Mouse (Mus musculus) midbrain, embryonic 16.5 days (tissue): ENCODE measurements around the gene Nlrp6. TPM values are rescaled to one million over a fixed set of nuclear protein-coding genes. Genes with fewer than 3 reads are reported as not detected.

Experiments
- ATAC-seq: fragments of 200-750 bp; cut with Nextera tagmentation; 2 replicates; pipeline ENCODE4 v1.8.0; 2017; ENCODE audit warnings: moderate TSS enrichment
- H3K27ac ChIP-seq: fragments of 300-500 bp; sonication (generic); 2 replicates; pipeline ENCODE4 v1.5.1; 2014; ENCODE audit warnings: mild to moderate bottlenecking, low read length, mixed read lengths
- H3K27me3 ChIP-seq: fragments of 300-500 bp; sonication (generic); 2 replicates; pipeline ENCODE4 v1.6.1; 2014; ENCODE audit warnings: low read depth, low read length, mixed read lengths; ENCODE audit not compliant: control insufficient read depth, insufficient read depth
- H3K36me3 ChIP-seq: fragments of 300-500 bp; sonication (generic); 2 replicates; pipeline ENCODE4 v1.6.1; 2014; ENCODE audit warnings: mild to moderate bottlenecking, low read length, moderate library complexity, mixed read lengths; ENCODE audit not compliant: control insufficient read depth, insufficient read depth
- H3K4me1 ChIP-seq: fragments of 300-500 bp; sonication (generic); 2 replicates; pipeline ENCODE4 v1.6.1; 2014; ENCODE audit warnings: mild to moderate bottlenecking, low read length, mixed read lengths; ENCODE audit not compliant: control insufficient read depth, insufficient read depth
- H3K4me2 ChIP-seq: fragments of 300-500 bp; sonication (generic); 2 replicates; pipeline ENCODE4 v1.6.1; 2014; ENCODE audit warnings: mild to moderate bottlenecking, low read length, mixed read lengths
- H3K4me3 ChIP-seq: fragments of 300-500 bp; sonication (generic); 2 replicates; pipeline ENCODE4 v1.5.1; 2014; ENCODE audit warnings: low read depth, mild to moderate bottlenecking, low read length, moderate library complexity, mixed read lengths
- H3K9ac ChIP-seq: fragments of 300-500 bp; sonication (generic); 2 replicates; pipeline ENCODE4 v1.6.1; 2014; ENCODE audit warnings: low read depth, low read length, mixed read lengths
- H3K9me3 ChIP-seq: fragments of 300-500 bp; sonication (generic); replicated peaks from 2 replicates; pipeline ENCODE4 v1.6.1; 2014; ENCODE audit warnings: mild to moderate bottlenecking, low read length, mixed read lengths; ENCODE audit not compliant: control insufficient read depth, poor library complexity, severe bottlenecking
- WGBS: fragments of 180-500 bp; shearing (Covaris S2); extraction: QIAGEN DNeasy Blood & Tissue Kit; methylation state at CpG from one replicate; pipeline ENCODE4 v1.1.7; 2014; 5-methylcytosine and 5-hydroxymethylcytosine counted together
- polyA plus RNA-seq: library from polyadenylated mRNA; unstranded; fragments of >200 nt; fragmentation: Nextera tagmentation; extraction: Ambion mirVana; gene quantifications from 2 replicates; pipeline ENCODE4 v1.2.1, GENCODE M21; 2015

The Nlrp6 gene
- polyA plus RNA-seq, 1 experiment from 2014 or later: 0.58 TPM

DNA sequence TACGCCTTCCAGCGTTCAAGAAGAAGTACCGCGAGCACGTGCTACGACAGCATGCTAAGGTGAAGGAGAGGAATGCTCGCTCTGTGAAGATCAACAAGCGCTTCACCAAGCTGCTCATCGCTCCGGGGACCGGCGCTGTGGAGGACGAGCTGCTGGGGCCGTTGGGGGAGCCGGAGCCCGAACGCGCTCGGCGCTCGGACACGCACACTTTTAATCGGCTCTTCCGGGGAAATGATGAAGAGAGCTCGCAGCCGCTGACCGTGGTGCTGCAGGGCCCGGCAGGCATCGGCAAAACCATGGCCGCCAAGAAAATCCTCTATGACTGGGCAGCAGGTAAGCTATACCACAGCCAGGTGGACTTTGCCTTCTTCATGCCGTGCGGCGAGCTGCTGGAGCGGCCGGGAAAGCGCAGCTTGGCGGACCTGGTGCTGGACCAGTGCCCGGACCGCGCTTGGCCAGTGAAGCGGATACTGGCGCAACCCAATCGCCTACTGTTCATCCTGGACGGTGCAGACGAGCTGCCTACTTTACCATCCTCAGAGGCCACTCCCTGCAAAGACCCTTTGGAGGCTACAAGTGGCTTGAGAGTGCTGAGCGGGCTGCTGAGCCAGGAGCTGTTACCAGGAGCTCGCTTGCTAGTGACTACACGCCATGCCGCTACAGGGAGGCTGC, 1.8 kb downstream of the Nlrp6 start:
- H3K4me3 ChIP-seq: peak overlapping the region; percentile 46
- H3K4me1 ChIP-seq: peaks cover 12% of the 10 kb centered on the region
- peak overlapping the region; percentile 94 for H3K4me2 ChIP-seq
- peak overlapping the region; percentile 69 for H3K9ac ChIP-seq
- peaks cover 55% of the 10 kb centered on the region for H3K27me3 ChIP-seq
- WGBS: under 1% methylated on average over 49 of the region's 49 CpGs
- no peak overlapping the region for H3K27ac ChIP-seq
- no peaks in the 10 kb centered on the region for H3K36me3 ChIP-seq
- ATAC-seq: peak; percentile 64; the same call in 1 of the 2 replicates
- H3K9me3 ChIP-seq: no peaks in the 10 kb centered on the region

DNA sequence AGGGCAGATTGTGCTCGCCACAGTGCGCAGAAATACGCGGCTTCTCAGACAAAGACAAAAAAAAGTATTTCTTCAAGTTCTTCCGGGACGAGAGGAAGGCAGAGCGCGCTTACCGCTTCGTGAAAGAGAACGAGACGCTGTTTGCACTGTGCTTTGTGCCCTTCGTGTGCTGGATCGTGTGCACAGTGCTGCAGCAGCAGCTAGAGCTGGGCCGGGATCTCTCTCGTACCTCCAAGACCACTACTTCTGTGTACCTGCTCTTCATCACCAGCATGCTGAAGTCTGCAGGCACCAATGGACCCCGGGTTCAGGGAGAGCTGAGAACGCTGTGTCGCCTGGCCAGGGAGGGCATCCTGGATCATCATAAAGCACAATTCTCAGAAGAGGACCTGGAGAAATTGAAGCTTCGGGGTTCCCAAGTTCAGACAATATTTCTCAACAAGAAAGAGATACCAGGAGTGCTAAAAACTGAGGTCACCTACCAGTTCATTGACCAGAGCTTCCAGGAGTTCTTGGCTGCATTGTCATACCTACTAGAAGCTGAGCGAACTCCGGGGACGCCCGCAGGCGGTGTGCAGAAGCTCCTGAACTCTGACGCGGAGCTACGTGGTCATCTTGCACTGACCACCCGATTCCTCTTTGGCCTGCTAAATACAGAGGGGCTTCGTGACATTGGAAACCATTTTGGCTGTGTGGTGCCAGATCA, 2.5 kb downstream of the Nlrp6 start:
- Histone ChIP-seq H3K27ac (no peak overlapping the region), H3K4me2 (peak overlapping the region; percentile 94), H3K36me3 (no peaks in the 10 kb centered on the region), H3K9ac (peak overlapping the region; percentile 69), H3K4me3 (peak overlapping the region; percentile 46), H3K4me1 (peaks cover 12% of the 10 kb centered on the region), H3K27me3 (peaks cover 55% of the 10 kb centered on the region), H3K9me3 (no peaks in the 10 kb centered on the region)
- 0 out of 2 replicates have a peak, but pooled peaks have one; percentile 21 for ATAC-seq
- 17% methylated on average over 30 of the region's 30 CpGs for WGBS

DNA sequence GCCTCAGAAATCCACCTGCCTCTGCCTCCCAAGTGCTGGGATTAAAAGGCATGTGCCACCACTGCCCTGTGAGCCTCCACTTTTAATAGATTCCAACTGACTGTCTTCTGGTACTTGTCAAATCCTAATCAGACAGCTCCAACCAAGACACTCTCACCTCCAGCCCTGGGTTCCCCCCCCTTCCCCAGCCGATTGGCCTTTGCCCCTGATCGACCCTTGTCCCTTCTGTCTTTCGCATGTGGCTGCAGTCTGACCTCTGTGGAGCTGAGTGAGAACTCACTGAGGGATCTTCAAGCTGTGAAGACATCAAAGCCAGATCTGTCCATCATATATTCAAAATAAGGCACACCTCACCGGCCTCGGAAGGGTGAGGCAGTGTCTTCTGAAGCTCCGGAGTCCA, 6.5 kb downstream of the Nlrp6 start:
- peaks cover 22% of the 10 kb centered on the region for H3K27me3 ChIP-seq
- no peak for ATAC-seq
- no peaks in the 10 kb centered on the region for H3K36me3 ChIP-seq
- H3K4me3 ChIP-seq: no peak overlapping the region
- H3K4me1 ChIP-seq: peaks cover 8% of the 10 kb centered on the region; the same call in 1 of the 2 replicates
- H3K27ac ChIP-seq: no peak overlapping the region
- no peak overlapping the region for H3K4me2 ChIP-seq
- no peaks in the 10 kb centered on the region for H3K9me3 ChIP-seq
- WGBS: 92% methylated on average over 6 of the region's 6 CpGs
- H3K9ac ChIP-seq: no peak overlapping the region

DNA sequence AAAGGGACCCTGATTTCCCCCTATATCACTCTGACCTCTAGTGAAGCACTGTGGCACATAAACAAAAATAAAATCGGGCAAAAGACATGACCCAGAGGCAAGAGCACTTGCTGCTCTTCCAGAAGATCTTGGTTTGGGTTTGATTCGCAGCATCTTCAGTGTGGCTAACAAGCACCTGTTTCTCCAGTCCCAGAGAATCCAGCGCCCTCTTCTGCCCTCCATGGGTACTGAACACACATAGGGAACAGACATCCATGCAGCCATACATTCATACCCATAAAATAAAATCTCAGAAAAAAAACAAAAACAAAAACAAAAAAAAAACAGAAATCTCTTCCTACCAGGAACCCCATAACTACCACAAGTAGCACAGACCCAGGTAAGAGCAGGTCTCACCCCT, 17.7 kb downstream of the Nlrp6 start:
- Histone ChIP-seq H3K36me3 (no peaks in the 10 kb centered on the region), H3K4me2 (no peak overlapping the region), H3K4me3 (no peak overlapping the region), H3K27me3 (no peaks in the 10 kb centered on the region), H3K27ac (no peak overlapping the region), H3K4me1 (no peaks in the 10 kb centered on the region), H3K9me3 (no peaks in the 10 kb centered on the region), H3K9ac (no peak overlapping the region)
- 48% methylated on average over 3 of the region's 3 CpGs for WGBS
- ATAC-seq: no peak

DNA sequence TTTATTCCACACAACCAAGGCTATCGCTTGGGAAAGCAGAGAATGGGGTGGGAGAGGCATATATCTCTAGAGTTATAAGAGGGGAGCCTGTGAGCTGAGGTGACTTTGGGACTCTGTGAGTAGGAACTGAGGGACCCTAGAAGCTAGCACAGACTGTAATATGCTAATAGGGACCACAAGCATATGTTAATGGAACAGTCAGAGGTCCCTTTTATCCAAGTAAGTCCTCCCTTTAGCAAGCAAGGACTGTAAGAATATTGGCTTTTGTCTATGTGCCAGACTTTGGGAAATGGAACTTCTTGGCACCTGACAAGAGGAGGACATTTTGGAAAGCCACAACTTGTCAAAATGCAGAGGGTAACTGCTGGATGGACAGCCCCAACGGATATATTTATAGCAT, 18.2 kb downstream of the Nlrp6 start:
- Histone ChIP-seq H3K4me3 (no peak overlapping the region), H3K27me3 (no peaks in the 10 kb centered on the region), H3K4me2 (no peak overlapping the region), H3K36me3 (no peaks in the 10 kb centered on the region), H3K27ac (no peak overlapping the region), H3K9ac (no peak overlapping the region), H3K4me1 (no peaks in the 10 kb centered on the region), H3K9me3 (no peaks in the 10 kb centered on the region)
- ATAC-seq: no peak
- WGBS: 27% methylated on average over 2 of the region's 2 CpGs

DNA sequence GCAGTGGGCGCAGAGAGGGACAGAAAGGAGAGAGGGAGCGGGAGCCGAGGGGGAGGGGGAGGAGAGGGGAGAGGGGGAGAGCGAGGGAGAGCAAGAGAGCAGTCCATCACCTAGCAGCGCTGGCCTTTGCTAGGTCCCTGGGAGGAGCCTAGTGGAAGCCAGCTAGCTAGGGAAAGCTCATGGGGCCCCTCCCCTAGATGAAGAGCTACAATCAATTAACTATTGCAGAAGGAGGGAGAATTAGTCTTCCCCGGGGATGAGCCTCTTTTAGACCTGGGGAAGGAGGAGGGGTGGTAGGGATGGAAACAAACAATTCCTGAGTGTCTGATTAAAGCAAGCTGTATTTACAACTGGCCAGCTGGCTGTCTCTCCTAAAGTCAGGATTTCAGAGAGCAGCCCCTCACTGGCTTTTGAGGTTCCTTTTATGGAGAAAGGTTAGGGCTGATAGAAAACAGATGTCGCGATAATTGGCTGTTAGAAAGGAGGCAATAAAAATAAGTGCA, 19.0 kb downstream of the Nlrp6 start:
- Histone ChIP-seq H3K27me3 (no peaks in the 10 kb centered on the region), H3K27ac (no peak overlapping the region), H3K4me3 (no peak overlapping the region), H3K9ac (no peak overlapping the region), H3K36me3 (no peaks in the 10 kb centered on the region), H3K9me3 (no peaks in the 10 kb centered on the region), H3K4me1 (no peaks in the 10 kb centered on the region), H3K4me2 (no peak overlapping the region)
- 9% methylated on average over 7 of the region's 8 CpGs for WGBS
- ATAC-seq: no peak

DNA sequence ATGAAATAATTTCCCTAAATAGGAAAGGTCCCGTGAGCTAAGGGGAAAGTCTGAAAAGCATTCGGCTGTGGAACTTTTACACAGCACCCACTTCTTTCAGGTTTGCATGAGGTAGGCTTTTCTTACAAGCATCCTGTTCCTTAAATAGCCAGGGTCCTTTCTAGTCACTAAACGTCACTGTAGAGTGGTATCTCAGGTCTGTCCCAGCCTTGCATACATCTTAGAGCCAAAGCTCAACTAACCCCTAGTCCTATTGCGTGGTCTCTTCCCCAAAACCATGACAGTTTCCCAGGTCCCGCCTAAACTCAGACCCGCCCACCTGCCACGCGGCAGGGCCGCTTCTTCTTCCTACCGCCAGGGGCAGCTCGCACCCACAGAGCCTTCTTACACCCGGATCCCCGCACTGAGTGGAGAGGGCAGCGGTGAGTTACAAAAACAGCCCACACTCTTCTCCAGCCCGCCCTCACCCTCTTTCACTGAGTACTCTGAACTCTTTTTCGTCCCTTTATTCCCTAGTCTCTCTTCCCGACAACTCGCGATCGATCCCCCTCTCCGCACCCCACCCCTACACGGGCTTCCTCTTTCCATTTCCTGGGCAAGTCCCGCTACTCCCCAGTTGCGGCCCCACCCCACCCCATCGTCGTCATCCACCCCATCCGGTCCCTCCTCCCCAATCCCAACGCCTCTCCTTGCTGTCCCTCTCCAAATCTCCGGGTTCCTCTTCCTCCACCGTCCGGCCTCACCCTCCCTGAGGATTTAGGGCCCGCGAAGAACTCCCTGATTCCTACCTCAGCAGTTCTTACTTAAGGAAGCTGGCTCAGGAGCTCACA, 20.7 kb downstream of the Nlrp6 start, which contains the start of gene Pgghg:
Gene Pgghg (plus strand): TSS at position 170 of the 830 bp plus-strand sequence.
- 4% methylated on average over 33 of the region's 33 CpGs for WGBS
- H3K27me3 ChIP-seq: no peaks in the 10 kb centered on the region
- peak; percentile 88 for ATAC-seq
- H3K9ac ChIP-seq: peak within 1 kb of the TSS; percentile 63
- no peaks in the 10 kb centered on the region for H3K4me1 ChIP-seq
- H3K4me3 ChIP-seq: peak within 1 kb of the TSS; percentile 35
- no peaks in the 10 kb centered on the region for H3K9me3 ChIP-seq
- H3K4me2 ChIP-seq: peak within 1 kb of the TSS; percentile 48
- H3K36me3 ChIP-seq: no peaks in the 10 kb centered on the region
- 0 out of 2 replicates have a peak within 1 kb of the TSS, but pooled peaks have one; percentile 2 for H3K27ac ChIP-seq

DNA sequence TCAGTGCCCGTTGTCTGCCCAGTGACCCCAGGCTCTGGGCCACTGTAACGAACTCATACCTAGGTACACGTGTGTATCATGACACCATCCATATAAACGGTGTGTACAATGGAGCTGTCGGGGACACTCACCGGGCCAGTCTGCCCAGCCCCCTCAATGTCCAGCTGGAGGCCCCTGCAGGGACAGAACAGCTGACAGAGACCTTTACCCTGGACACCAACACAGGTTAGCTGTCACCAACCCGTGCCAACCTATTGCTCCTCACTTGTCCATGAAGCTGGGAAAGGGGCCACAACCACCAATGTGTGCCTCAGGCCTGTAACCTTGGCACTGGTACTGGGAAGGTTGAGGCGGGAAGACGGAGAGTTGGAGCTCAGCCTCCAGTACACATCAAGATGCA, 21.6 kb downstream of the Nlrp6 start:
- Histone ChIP-seq H3K9me3 (no peaks in the 10 kb centered on the region), H3K4me2 (peak overlapping the region; percentile 48), H3K36me3 (no peaks in the 10 kb centered on the region), H3K4me1 (no peaks in the 10 kb centered on the region), H3K4me3 (peak overlapping the region; percentile 35; the same call in 1 of the 2 replicates), H3K27ac (no peak overlapping the region), H3K9ac (peak overlapping the region; percentile 63; the same call in 1 of the 2 replicates), H3K27me3 (no peaks in the 10 kb centered on the region)
- WGBS: 67% methylated on average over 9 of the region's 9 CpGs
- ATAC-seq: no peak
